Comparison of ENCODE assay signal across 10 mouse cellular contexts in genomic region chr17:31557124-31557880, GRCm38 (mm10). TPM values are rescaled to one million over a fixed set of nuclear protein-coding genes. Genes with fewer than 3 reads are reported as not detected.
DNase-seq lines count a peak whose midpoint lies in the region; ATAC-seq and TF ChIP-seq lines count a peak whose summit lies in the region.
"Had no signal": no experiment of that assay in that cellular context is flagged by ENCODE, and none has a peak within 500 bp of the region (broad histone marks: within the 10 kb centered on the region; RNA-seq: fewer than 3 reads in every experiment).

No protein-coding gene starts in this region.

- no peaks in the 10 kb centered on the region for H3K27me3 ChIP-seq in limb, embryonic 15.5 days
- no peaks in the 10 kb centered on the region for H3K27me3 ChIP-seq in stomach, embryonic 15.5 days (replicated peaks)
- H3K27me3 ChIP-seq: liver, embryonic 15.5 days; Patski had no signal

- H3K4me1 ChIP-seq in limb, embryonic 15.5 days: peaks cover 18% of the 10 kb centered on the region
- H3K4me1 ChIP-seq in stomach, embryonic 15.5 days: peaks cover 11% of the 10 kb centered on the region

- H3K36me3 ChIP-seq in limb, embryonic 15.5 days: no peaks in the 10 kb centered on the region
- no peaks in the 10 kb centered on the region for H3K36me3 ChIP-seq in stomach, embryonic 15.5 days
- H3K36me3 ChIP-seq: liver, embryonic 15.5 days had no signal

- no peak for TF ChIP-seq CTCF in layer of hippocampus, adult 2 months (conservative IDR thresholded peaks at IDR 0.05)

- H3K9ac ChIP-seq in limb, embryonic 15.5 days: no peak overlapping the region
- no peak overlapping the region for H3K9ac ChIP-seq in stomach, embryonic 15.5 days
- H3K9ac ChIP-seq: liver, embryonic 15.5 days had no signal

- no peak overlapping the region for H3K4me3 ChIP-seq in layer of hippocampus, adult 2 months
- H3K4me3 ChIP-seq in limb, embryonic 15.5 days: no peak overlapping the region
- H3K4me3 ChIP-seq in stomach, embryonic 15.5 days (replicated peaks): no peak overlapping the region
- H3K4me3 ChIP-seq: liver, embryonic 15.5 days had no signal

- intact Hi-C loops in heart, postnatal 10 days (cut with DNase I): no loop called here

- 29% methylated on average over 11 of the region's 11 CpGs for WGBS in limb, embryonic 15.5 days
- 43% methylated on average over 11 of the region's 11 CpGs for WGBS in stomach, embryonic 15.5 days

- H3K4me2 ChIP-seq in limb, embryonic 15.5 days: no peak overlapping the region
- no peak overlapping the region for H3K4me2 ChIP-seq in stomach, embryonic 15.5 days
- H3K4me2 ChIP-seq: liver, embryonic 15.5 days had no signal

- peak overlapping the region; percentile 14; the same call in 1 of the 2 replicates for H3K27ac ChIP-seq in layer of hippocampus, adult 2 months
- peak overlapping the region; percentile 22; the same call in 1 of the 2 replicates for H3K27ac ChIP-seq in limb, embryonic 15.5 days
- peak overlapping the region; percentile 52 for H3K27ac ChIP-seq in stomach, embryonic 15.5 days
- H3K27ac ChIP-seq: liver, embryonic 15.5 days had no signal

- no peak for DNase-seq in layer of hippocampus, adult 2 months (ENCODE audit: low spot score in 2 of 2)
- DNase-seq in layer of hippocampus, postnatal 25 days (ENCODE audit: extremely low spot score in 1 of 2, low spot score in 1 of 2): no peak
- DNase-seq in embryo, embryonic 9.5 days (ENCODE audit: extremely low spot score): peak; percentile 33
- DNase-seq in heart, postnatal 10 days: peak; percentile 75 to 80
- DNase-seq in right cerebral cortex, adult 18-20 months: no peak
- DNase-seq in adrenal gland, adult 2 months: no peak

- no peaks in the 10 kb centered on the region for H3K9me3 ChIP-seq in limb, embryonic 15.5 days
- H3K9me3 ChIP-seq in stomach, embryonic 15.5 days: no peaks in the 10 kb centered on the region
- H3K9me3 ChIP-seq: liver, embryonic 15.5 days had no signal

- peak; percentile 68 for ATAC-seq in limb, embryonic 15.5 days (ENCODE audit: insufficient number of reproducible peaks, low FRiP score, low TSS enrichment, low read depth)
- peak; percentile 61; the same call in 1 of the 2 replicates for ATAC-seq in stomach, embryonic 15.5 days (ENCODE audit: insufficient read depth, low FRiP score, low read depth)
- ATAC-seq: Patski had no signal

RNA-seq across cellular contexts. Expression of gene Pknox1, which starts 7.2 kb away (rescaled TPM):
- 10 to 100 TPM; 13.6 to 14.6 TPM for total RNA-seq in layer of hippocampus, adult 2 months (2021)
- 10 to 100 TPM; 13.0 to 15.8 TPM for total RNA-seq in layer of hippocampus, postnatal 25 days (2021)
- 10 to 100 TPM; 13.5 to 16.2 TPM for total RNA-seq in heart, postnatal 10 days (2021)
- 30.8 and 32.2 TPM in 2 replicates for polyA plus RNA-seq in limb, embryonic 15.5 days (2015; fragmentation: Nextera tagmentation; extraction: Ambion mirVana)
- polyA plus RNA-seq in stomach, embryonic 15.5 days (2015; fragmentation: Nextera tagmentation; extraction: Ambion mirVana): 31.9 and 34.4 TPM in 2 replicates
- 10 to 100 TPM; 20.6 to 24.3 TPM for total RNA-seq in adrenal gland, adult 2 months (2021)
- 12.0 and 17.2 TPM in 2 replicates for polyA plus RNA-seq in adrenal gland, adult 2 months (2012; rRNA removed)

RNA-seq across cellular contexts. Expression of gene Ndufv3, which starts 37.4 kb away (rescaled TPM):
- total RNA-seq in layer of hippocampus, adult 2 months (2021): 100 to 1,000 TPM; 257 to 258 TPM
- total RNA-seq in layer of hippocampus, postnatal 25 days (2021): 100 to 1,000 TPM; 268 to 278 TPM
- 1,000 to 10,000 TPM; 1,163 to 1,168 TPM for total RNA-seq in heart, postnatal 10 days (2021)
- 251 and 280 TPM in 2 replicates for polyA plus RNA-seq in limb, embryonic 15.5 days (2015; fragmentation: Nextera tagmentation; extraction: Ambion mirVana)
- polyA plus RNA-seq in stomach, embryonic 15.5 days (2015; fragmentation: Nextera tagmentation; extraction: Ambion mirVana): 308 and 337 TPM in 2 replicates
- 100 to 1,000 TPM; 472 to 552 TPM for total RNA-seq in adrenal gland, adult 2 months (2021)
- 84.6 and 101 TPM in 2 replicates for polyA plus RNA-seq in adrenal gland, adult 2 months (2012; rRNA removed)

RNA-seq across cellular contexts. Expression of gene Wdr4, which starts 37.5 kb away (rescaled TPM):
- 10 to 100 TPM; 25.9 to 29.9 TPM for total RNA-seq in layer of hippocampus, adult 2 months (2021)
- total RNA-seq in layer of hippocampus, postnatal 25 days (2021): 10 to 100 TPM; 23.8 to 25.6 TPM
- 10 to 100 TPM; 11.8 to 11.9 TPM for total RNA-seq in heart, postnatal 10 days (2021)
- polyA plus RNA-seq in limb, embryonic 15.5 days (2015; fragmentation: Nextera tagmentation; extraction: Ambion mirVana): 33.8 and 35.2 TPM in 2 replicates
- 40.1 and 42.4 TPM in 2 replicates for polyA plus RNA-seq in stomach, embryonic 15.5 days (2015; fragmentation: Nextera tagmentation; extraction: Ambion mirVana)
- 10 to 100 TPM; 15.8 to 19.1 TPM for total RNA-seq in adrenal gland, adult 2 months (2021)
- 35.0 and 41.2 TPM in 2 replicates for polyA plus RNA-seq in adrenal gland, adult 2 months (2012; rRNA removed)

Comparison
In these comparisons a context has a peak if more than half of its experiments do, and no peak if none do; other contexts are left out.
1. DNase-seq: peak in embryo, embryonic 9.5 days (single experiment) and heart, postnatal 10 days (2 of 2); none in layer of hippocampus, adult 2 months (0 of 2), layer of hippocampus, postnatal 25 days (0 of 2), right cerebral cortex, adult 18-20 months (single experiment) and adrenal gland, adult 2 months (single experiment).
2. Peak in every context shown above with its lines, with median percentiles within 50 percentile points of each other: H3K27ac ChIP-seq.